Mouse (Mus musculus) large intestine, adult 2 months (tissue): Measurements from ENCODE around the gene Acbd4. TPM values are rescaled to one million over a fixed set of nuclear protein-coding genes. Genes with fewer than 3 reads are reported as not detected.

Source experiments
- DNase-seq: peaks from one replicate; pipeline ENCODE4 v3.0.0-alpha.2; 2012; ENCODE audit warnings: low read depth, low spot score
- WGBS: fragments of 180-500 bp; shearing (Covaris S2); methylation state at CpG from one replicate; pipeline ENCODE4 v1.1.7; 2018; 5-methylcytosine and 5-hydroxymethylcytosine counted together
- polyA plus RNA-seq: library from polyadenylated mRNA; depleted of rRNA; stranded (reverse); fragments of >200 nt; gene quantifications from 2 replicates; pipeline ENCODE4 v1.2.3, GENCODE M21; 2012; rRNA removed

Gene Acbd4
- polyA plus RNA-seq, 1 experiment: 71.3 TPM

- DNase-seq: no peak
- WGBS: 92% methylated on average over 8 of the region's 8 CpGs
These were observed 34.6 kb downstream of the Acbd4 start for GRCm38 (mm10) chr11:103136039-103136577.

- 41% methylated on average over 14 of the region's 14 CpGs for WGBS
- no peak for DNase-seq
These were observed 38.7 kb downstream of the Acbd4 start for GRCm38 (mm10) chr11:103139951-103140762.

- WGBS: 8% methylated on average over 6 of the region's 6 CpGs
- no peak for DNase-seq
These were observed 39.2 kb downstream of the Acbd4 start for GRCm38 (mm10) chr11:103140763-103141100.

GRCm38 (mm10) chr11:103141101-103141943 lies 39.8 kb downstream of the Acbd4 start:
- 7% methylated on average over 11 of the region's 11 CpGs for WGBS
- DNase-seq: peak; percentile 71

- WGBS: 18% methylated on average over 1 of the region's 1 CpGs
- no peak for DNase-seq
These were observed 40.4 kb downstream of the Acbd4 start for GRCm38 (mm10) chr11:103141944-103142255.

GRCm38 (mm10) chr11:103142441-103143182 lies 41.1 kb downstream of the Acbd4 start:
- 12% methylated on average over 8 of the region's 8 CpGs for WGBS
- DNase-seq: no peak

GRCm38 (mm10) chr11:103144309-103145285 lies 43.1 kb downstream of the Acbd4 start:
- 62% methylated on average over 12 of the region's 12 CpGs for WGBS
- no peak for DNase-seq

- no peak for DNase-seq
- 91% methylated on average over 4 of the region's 4 CpGs for WGBS
These were observed 44.9 kb downstream of the Acbd4 start for GRCm38 (mm10) chr11:103146386-103146785.

- DNase-seq: no peak
- 51% methylated on average over 4 of the region's 4 CpGs for WGBS
These were observed 46.3 kb downstream of the Acbd4 start for GRCm38 (mm10) chr11:103147766-103148165.

GRCm38 (mm10) chr11:103149771-103150170 lies 48.3 kb downstream of the Acbd4 start:
- no peak for DNase-seq
- WGBS: 95% methylated on average over 4 of the region's 4 CpGs

GRCm38 (mm10) chr11:103158621-103159478 lies 57.4 kb downstream of the Acbd4 start:
- 2% methylated on average over 25 of the region's 25 CpGs for WGBS

GRCm38 (mm10) chr11:103160738-103161137 lies 59.3 kb downstream of the Acbd4 start:
- DNase-seq: no peak
- WGBS: 91% methylated on average over 11 of the region's 11 CpGs

More at GRCm38 (mm10) chr11:103158621-103159478, 57.4 kb downstream of the Acbd4 start:
- peak; percentile 88 for DNase-seq

GRCm38 (mm10) chr11:103161449-103161848 lies 60.0 kb downstream of the Acbd4 start:
- no peak for DNase-seq
- 75% methylated on average over 7 of the region's 7 CpGs for WGBS

Other genes starting within 250 kb of the Acbd4 start
- gene Eftud2, start 220.7 kb upstream of the Acbd4 start, polyA plus RNA-seq: 73.3 and 73.9 TPM in 2 replicates
- gene Ccdc103, start 220.5 kb upstream of the Acbd4 start, polyA plus RNA-seq: 0.07 TPM in 1 of 2 replicates, not detected in the other
- gene Fam187a, start 216.5 kb upstream of the Acbd4 start, polyA plus RNA-seq: not detected in 2 replicates
- gene Gfap, start 200.8 kb upstream of the Acbd4 start, polyA plus RNA-seq: 0.91 and 1.0 TPM in 2 replicates
- gene Kif18b, start 176.6 kb upstream of the Acbd4 start, polyA plus RNA-seq: 9.2 and 10.8 TPM in 2 replicates
- gene C1ql1, start 155.0 kb upstream of the Acbd4 start, polyA plus RNA-seq: 0.47 and 0.52 TPM in 2 replicates
- 50.0 and 70.7 TPM in 2 replicates for gene Nmt1, start 73.5 kb upstream of the Acbd4 start, polyA plus RNA-seq
- 36.2 and 36.9 TPM in 2 replicates for gene Dcakd, start 73.3 kb upstream of the Acbd4 start, polyA plus RNA-seq
- gene Plcd3, start within 50 bp of the Acbd4 start, polyA plus RNA-seq: 2.8 and 3.6 TPM in 2 replicates
- gene Hexim1, start 14.5 kb downstream of the Acbd4 start, polyA plus RNA-seq: 11.5 and 14.1 TPM in 2 replicates
- gene Hexim2, start 30.7 kb downstream of the Acbd4 start, polyA plus RNA-seq: 2.4 and 3.3 TPM in 2 replicates
- 8.4 and 12.1 TPM in 2 replicates for gene Fmnl1, start 69.4 kb downstream of the Acbd4 start, polyA plus RNA-seq
- gene 1700023F06Rik, start 106.9 kb downstream of the Acbd4 start, polyA plus RNA-seq: 0.36 and 0.43 TPM in 2 replicates
- gene Spata32, start 116.8 kb downstream of the Acbd4 start, polyA plus RNA-seq: not detected in 2 replicates
- 9.8 and 11.3 TPM in 2 replicates for gene Map3k14, start 165.8 kb downstream of the Acbd4 start, polyA plus RNA-seq